Comparison of ENCODE assay signal across 22 mouse cellular contexts in the genomic region with DNA sequence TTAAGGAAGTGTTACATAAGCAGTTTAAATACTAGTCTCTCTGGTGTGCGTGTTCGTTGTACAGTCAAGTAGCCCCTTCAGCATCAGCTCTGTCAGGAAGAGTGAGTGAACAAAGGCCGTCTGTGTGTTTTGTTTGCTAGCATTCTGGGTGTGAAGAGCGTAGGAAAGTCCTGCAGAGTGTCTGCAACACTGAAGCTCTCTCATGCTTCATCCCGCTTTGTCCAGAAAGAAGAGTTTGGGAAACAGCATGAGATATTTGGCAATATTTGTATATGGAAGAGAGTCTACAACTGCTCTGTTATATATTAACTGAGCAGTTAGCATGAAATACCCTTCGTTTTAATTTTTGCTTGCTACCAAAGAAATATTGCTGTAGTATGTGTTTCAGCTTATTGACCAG.
"Had no signal": no experiment of that assay in that cellular context is flagged by ENCODE, and none has a peak within 500 bp of the region (broad histone marks: within the 10 kb centered on the region; RNA-seq: fewer than 3 reads in every experiment).

No protein-coding gene starts in this region.

- H3K9ac ChIP-seq: hindbrain, embryonic 14.5 days; limb, embryonic 13.5 days; liver, embryonic 13.5 days; midbrain, embryonic 13.5 days; neural tube, embryonic 13.5 days; stomach, embryonic 15.5 days had no signal

- H3K9me3 ChIP-seq: limb, embryonic 10.5 days; limb, embryonic 13.5 days; liver, embryonic 13.5 days; megakaryocyte, embryonic 14.5 days; midbrain, embryonic 10.5 days; midbrain, embryonic 13.5 days; neural tube, embryonic 13.5 days; stomach, embryonic 15.5 days had no signal

- DNase-seq: kidney, adult 18-20 months; kidney, postnatal 25 days; layer of hippocampus, adult 9-11 months; liver, embryonic 13.5 days; retina, postnatal 1 day; right cerebral cortex, postnatal 25 days; spleen, adult 18-20 months; thymus, postnatal 25 days had no signal

- H3K27ac ChIP-seq: hindbrain, embryonic 14.5 days; hindbrain, postnatal 0 days; kidney, postnatal 0 days; limb, embryonic 10.5 days; limb, embryonic 13.5 days; liver, embryonic 13.5 days; midbrain, embryonic 10.5 days; midbrain, embryonic 13.5 days; neural tube, embryonic 13.5 days had no signal

- H3K4me2 ChIP-seq: hindbrain, embryonic 14.5 days; limb, embryonic 13.5 days; liver, embryonic 13.5 days; midbrain, embryonic 13.5 days; neural tube, embryonic 13.5 days; stomach, embryonic 15.5 days had no signal

- H3K27me3 ChIP-seq: limb, embryonic 13.5 days; liver, embryonic 13.5 days; megakaryocyte, embryonic 14.5 days; midbrain, embryonic 13.5 days; neural tube, embryonic 13.5 days; stomach, embryonic 15.5 days had no signal

- ATAC-seq: hindbrain, postnatal 0 days; inflammation-experienced regulatory T-cells, adult 6 months; intestine, embryonic 16.5 days; midbrain, embryonic 13.5 days; midbrain, embryonic 16.5 days had no signal

- H3K4me3 ChIP-seq: limb, embryonic 10.5 days; limb, embryonic 13.5 days; liver, embryonic 13.5 days; megakaryocyte, embryonic 14.5 days; midbrain, embryonic 10.5 days; midbrain, embryonic 13.5 days; myocyte; neural tube, embryonic 13.5 days; stomach, embryonic 15.5 days had no signal
